Mouse (Mus musculus): ENCODE measurements at regions not wholly inside any gene's neighbourhood (a gene's known extent, or its start where the extent isn't known, plus 50 kb on each side); places are given as distances from the start of the nearest gene placed in this dataset.

DNA sequence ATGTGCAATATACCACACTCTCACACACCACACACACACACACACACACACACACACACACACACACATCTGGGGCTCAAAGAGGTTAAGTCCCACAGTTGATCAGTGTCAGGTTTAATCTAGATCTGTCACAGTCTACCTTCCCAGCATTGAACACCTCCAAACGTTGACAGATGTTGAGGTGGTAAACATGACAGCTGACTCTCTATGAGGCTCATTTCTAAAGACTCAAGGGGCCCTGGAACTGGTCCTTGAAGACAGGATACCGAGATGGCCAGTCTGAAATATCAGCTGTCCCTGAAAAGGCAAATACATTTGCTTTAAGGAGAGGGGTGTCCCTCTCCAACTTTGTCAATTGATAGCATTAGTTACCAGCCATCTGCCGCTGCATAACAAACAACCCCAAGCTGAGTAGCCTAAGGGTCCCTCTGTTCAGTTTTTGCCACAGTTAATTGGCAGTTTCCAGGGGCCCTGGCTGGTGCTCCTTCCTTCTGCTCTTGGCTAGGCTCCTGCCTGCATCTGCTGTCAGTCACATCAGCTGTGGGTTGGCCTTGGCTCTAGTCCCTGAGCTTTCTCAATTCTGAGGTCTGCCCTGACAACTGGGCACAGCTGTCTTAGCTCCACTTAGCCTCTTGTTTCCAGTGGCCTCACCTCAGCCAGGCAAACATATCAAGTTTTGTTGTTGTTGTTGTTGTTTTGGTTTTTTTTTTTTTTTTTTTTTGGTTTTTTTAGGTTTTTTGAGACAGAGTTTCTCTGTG is 73.5 kb upstream of the Ctnnb1 start:
- Histone ChIP-seq H3K27ac (ENCODE audit: low read depth, low read length) (no peak overlapping the region), H3K4me1 (ENCODE audit: control insufficient read depth, insufficient read depth, low read length) (peaks cover 12% of the 10 kb centered on the region), H3K9ac (ENCODE audit: low read depth, low read length) (no peak overlapping the region), H3K4me3 (ENCODE audit: low read length) (no peak overlapping the region), H3K4me2 (replicated peaks; ENCODE audit: low read depth, low read length) (no peak overlapping the region), H3K36me3 (ENCODE audit: control insufficient read depth, insufficient read depth, low read length) (no peaks in the 10 kb centered on the region), H3K9me3 (ENCODE audit: control insufficient read depth, low read length) (no peaks in the 10 kb centered on the region), H3K27me3 (ENCODE audit: control insufficient read depth, insufficient read depth, low read length) (no peaks in the 10 kb centered on the region)
- 71% methylated on average over 3 of the region's 3 CpGs for WGBS
- ATAC-seq (ENCODE audit: low FRiP score, low TSS enrichment) = no peak

DNA sequence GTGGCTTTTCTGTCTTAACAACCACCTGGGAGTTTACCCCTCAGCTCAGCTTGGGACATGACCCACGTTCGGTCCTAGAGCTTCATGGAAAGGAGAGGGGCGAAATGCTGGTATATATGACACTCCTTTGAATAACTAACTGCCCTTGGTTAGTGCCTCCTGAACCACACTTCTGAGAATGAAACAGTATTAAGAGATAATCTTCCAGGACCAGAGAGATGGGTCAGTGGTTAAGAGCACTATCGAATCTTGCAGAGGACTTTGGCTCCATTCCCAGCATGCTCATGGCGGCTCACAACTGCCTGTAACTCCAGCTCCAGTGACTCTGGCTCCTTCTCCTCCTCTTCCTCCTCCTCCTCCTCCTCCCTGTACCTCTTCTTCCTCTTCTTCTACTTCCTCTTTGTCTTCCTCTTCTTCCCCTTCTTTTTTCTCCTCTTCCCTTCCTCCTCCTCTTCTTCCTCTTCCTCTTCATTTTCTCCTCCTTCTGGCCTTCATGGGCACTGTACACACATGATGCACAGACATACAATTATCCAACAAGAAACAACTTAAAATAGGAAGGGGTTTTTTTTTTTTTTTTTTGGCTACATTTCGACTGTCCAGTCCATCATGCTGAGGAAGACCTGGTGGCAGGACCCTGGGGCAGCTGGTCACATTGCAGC is 71.0 kb upstream of the Ctnnb1 start:
- Histone ChIP-seq H3K9ac (ENCODE audit: low read depth, low read length) (no peak overlapping the region), H3K9me3 (ENCODE audit: control insufficient read depth, low read length) (no peaks in the 10 kb centered on the region), H3K36me3 (ENCODE audit: control insufficient read depth, insufficient read depth, low read length) (no peaks in the 10 kb centered on the region), H3K4me3 (ENCODE audit: low read length) (no peak overlapping the region), H3K27ac (ENCODE audit: low read depth, low read length) (no peak overlapping the region), H3K4me1 (ENCODE audit: control insufficient read depth, insufficient read depth, low read length) (peaks cover 4% of the 10 kb centered on the region), H3K4me2 (replicated peaks; ENCODE audit: low read depth, low read length) (no peak overlapping the region), H3K27me3 (ENCODE audit: control insufficient read depth, insufficient read depth, low read length) (no peaks in the 10 kb centered on the region)
- ATAC-seq (ENCODE audit: low FRiP score, low TSS enrichment) = no peak
- WGBS = 94% methylated on average over 6 of the region's 6 CpGs

DNA sequence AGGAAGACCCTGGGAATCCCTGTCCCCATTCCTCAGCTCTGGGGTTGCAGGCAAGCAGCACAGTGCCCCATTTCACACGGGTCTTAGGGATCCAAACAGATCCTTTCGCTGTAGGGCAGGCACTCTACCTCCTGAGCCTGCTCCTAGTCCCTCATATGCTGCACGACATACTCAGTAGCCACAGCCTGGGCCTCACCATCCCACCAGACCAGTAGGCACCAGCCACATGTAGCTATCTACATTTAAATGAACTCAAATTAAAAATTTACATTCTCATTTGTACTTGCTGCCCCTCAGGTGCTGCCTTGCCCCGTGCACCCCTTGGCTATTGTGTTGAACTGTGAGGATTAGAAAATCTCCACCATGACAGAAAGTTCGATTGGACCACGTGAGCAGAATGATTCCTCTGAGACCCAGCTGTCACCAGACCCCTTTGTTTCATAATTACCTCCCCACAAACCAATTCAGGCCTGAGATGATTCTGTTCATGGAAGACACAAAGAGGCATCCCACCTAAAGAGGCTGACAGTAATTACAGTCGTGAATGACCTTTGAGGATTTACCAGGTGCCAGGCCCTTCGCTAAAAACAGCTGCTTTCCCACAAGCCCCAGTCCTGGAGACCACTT is 67.9 kb upstream of the Ctnnb1 start:
- no peak overlapping the region for H3K27ac ChIP-seq (ENCODE audit: low read depth, low read length)
- no peak overlapping the region for H3K9ac ChIP-seq (ENCODE audit: low read depth, low read length)
- H3K9me3 ChIP-seq (ENCODE audit: control insufficient read depth, low read length) = no peaks in the 10 kb centered on the region
- no peaks in the 10 kb centered on the region for H3K36me3 ChIP-seq (ENCODE audit: control insufficient read depth, insufficient read depth, low read length)
- no peak for ATAC-seq (ENCODE audit: low FRiP score, low TSS enrichment)
- no peaks in the 10 kb centered on the region for H3K27me3 ChIP-seq (ENCODE audit: control insufficient read depth, insufficient read depth, low read length)
- no peaks in the 10 kb centered on the region for H3K4me1 ChIP-seq (ENCODE audit: control insufficient read depth, insufficient read depth, low read length)
- WGBS = 70% methylated on average over 8 of the region's 8 CpGs
- H3K4me2 ChIP-seq (replicated peaks; ENCODE audit: low read depth, low read length) = no peak overlapping the region
- no peak overlapping the region for H3K4me3 ChIP-seq (ENCODE audit: low read length)

DNA sequence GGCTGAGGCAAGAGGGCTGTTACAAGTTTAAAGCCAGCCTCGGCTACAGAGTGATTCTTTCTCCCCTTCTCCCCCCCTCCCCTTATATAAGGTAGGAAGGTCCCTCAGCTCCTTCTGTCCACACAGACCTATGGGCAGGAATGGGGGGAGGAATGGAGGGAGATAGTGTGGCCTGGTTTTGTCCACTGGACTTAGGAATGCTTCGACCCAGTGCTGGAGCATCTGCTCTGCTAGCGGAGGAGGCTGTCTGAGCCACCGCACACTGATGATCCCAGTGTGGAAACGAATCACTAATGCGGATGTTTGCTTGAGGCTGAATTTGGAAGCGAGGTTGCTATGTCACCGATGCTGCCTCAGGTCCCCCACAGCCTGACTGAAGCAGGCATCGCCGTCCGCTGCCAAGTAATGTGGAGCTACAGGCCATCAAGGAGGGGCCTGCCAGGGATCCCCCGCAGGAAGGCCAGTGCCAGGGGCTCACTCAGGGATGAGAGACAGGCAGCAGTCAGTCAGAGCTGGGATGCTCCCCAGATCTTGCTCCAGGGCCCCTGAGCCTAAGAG is 67.1 kb upstream of the Ctnnb1 start:
- 70% methylated on average over 12 of the region's 12 CpGs for WGBS
- no peak overlapping the region for H3K9ac ChIP-seq (ENCODE audit: low read depth, low read length)
- H3K36me3 ChIP-seq (ENCODE audit: control insufficient read depth, insufficient read depth, low read length) = no peaks in the 10 kb centered on the region
- H3K4me3 ChIP-seq (ENCODE audit: low read length) = no peak overlapping the region
- no peak overlapping the region for H3K27ac ChIP-seq (ENCODE audit: low read depth, low read length)
- no peaks in the 10 kb centered on the region for H3K27me3 ChIP-seq (ENCODE audit: control insufficient read depth, insufficient read depth, low read length)
- H3K4me2 ChIP-seq (replicated peaks; ENCODE audit: low read depth, low read length) = no peak overlapping the region
- no peaks in the 10 kb centered on the region for H3K9me3 ChIP-seq (ENCODE audit: control insufficient read depth, low read length)
- no peak for ATAC-seq (ENCODE audit: low FRiP score, low TSS enrichment)
- 0 out of 2 replicates have a peak, but pooled peaks cover 4% of the 10 kb centered on the region for H3K4me1 ChIP-seq (ENCODE audit: control insufficient read depth, insufficient read depth, low read length)

DNA sequence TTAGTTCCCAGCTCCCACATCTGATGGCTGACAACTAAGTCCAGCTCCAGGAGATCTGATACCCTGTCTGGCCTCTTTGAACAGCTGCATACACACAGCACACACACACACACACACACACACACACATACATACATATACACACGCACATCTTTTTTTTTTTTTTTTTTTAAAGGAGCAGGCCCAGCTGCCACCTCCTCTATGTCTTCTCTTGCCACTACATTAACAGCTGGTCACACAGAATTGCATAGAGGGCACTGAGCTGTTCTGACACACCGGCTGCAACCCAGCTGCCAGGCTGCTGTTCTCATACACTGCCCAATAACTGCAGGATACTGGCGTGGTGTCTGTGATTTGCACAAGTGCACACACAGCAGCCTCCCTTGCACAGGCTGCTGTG is 64.6 kb upstream of the Ctnnb1 start:
- Histone ChIP-seq H3K4me3 (ENCODE audit: low read length) (no peak overlapping the region), H3K4me1 (ENCODE audit: control insufficient read depth, insufficient read depth, low read length) (peaks cover 14% of the 10 kb centered on the region), H3K4me2 (replicated peaks; ENCODE audit: low read depth, low read length) (no peak overlapping the region), H3K36me3 (ENCODE audit: control insufficient read depth, insufficient read depth, low read length) (no peaks in the 10 kb centered on the region), H3K27me3 (ENCODE audit: control insufficient read depth, insufficient read depth, low read length) (no peaks in the 10 kb centered on the region), H3K9me3 (ENCODE audit: control insufficient read depth, low read length) (no peaks in the 10 kb centered on the region), H3K9ac (ENCODE audit: low read depth, low read length) (no peak overlapping the region), H3K27ac (ENCODE audit: low read depth, low read length) (no peak overlapping the region)
- ATAC-seq (ENCODE audit: low FRiP score, low TSS enrichment) = no peak
- 82% methylated on average over 3 of the region's 3 CpGs for WGBS

DNA sequence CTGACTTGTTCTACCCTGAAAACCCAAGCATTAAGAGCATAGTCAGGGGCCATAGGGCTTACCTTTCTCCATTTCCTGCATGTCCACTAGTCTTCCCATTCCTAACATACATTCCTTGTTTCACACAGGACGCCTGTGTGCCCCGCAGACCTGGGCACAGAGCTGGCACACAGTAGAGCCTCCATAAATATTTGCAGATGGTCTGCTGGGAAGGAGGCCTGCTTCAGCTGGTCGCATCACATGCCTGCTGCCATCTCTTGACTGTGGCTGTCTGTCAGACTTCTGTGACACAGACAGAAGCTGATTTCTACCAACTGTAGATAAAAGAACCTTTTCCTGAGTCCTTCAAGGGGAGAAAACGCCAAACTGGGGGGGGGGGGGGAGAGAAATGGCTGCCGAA is 62.8 kb upstream of the Ctnnb1 start:
- WGBS = 84% methylated on average over 3 of the region's 5 CpGs
- Histone ChIP-seq H3K4me3 (ENCODE audit: low read length) (no peak overlapping the region), H3K9ac (ENCODE audit: low read depth, low read length) (no peak overlapping the region), H3K4me1 (ENCODE audit: control insufficient read depth, insufficient read depth, low read length) (peaks cover 14% of the 10 kb centered on the region), H3K27ac (ENCODE audit: low read depth, low read length) (peak overlapping the region; percentile 12; the same call in 1 of the 2 replicates), H3K27me3 (ENCODE audit: control insufficient read depth, insufficient read depth, low read length) (no peaks in the 10 kb centered on the region), H3K36me3 (ENCODE audit: control insufficient read depth, insufficient read depth, low read length) (no peaks in the 10 kb centered on the region), H3K4me2 (replicated peaks; ENCODE audit: low read depth, low read length) (no peak overlapping the region), H3K9me3 (ENCODE audit: control insufficient read depth, low read length) (no peaks in the 10 kb centered on the region)
- ATAC-seq (ENCODE audit: low FRiP score, low TSS enrichment) = no peak

DNA sequence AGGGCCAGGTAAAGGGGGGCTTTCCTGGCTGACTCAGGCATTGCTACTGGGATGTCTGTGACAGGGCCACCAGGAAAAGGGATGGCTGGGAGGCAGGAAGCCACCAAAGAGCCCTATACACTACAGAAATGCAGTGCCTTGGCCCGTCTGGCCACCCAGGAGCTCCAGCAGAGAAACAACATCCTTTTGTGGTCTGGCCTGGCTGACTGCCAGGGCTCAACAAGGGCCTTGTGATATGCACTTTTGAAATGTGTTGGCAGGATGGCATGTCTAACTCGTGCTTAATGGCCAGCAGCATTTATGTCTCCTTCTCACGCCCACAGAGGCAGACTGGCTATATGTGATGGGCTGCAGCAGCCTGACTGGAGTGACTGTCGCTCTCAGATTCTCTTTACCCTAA is 62.3 kb upstream of the Ctnnb1 start:
- no peak overlapping the region for H3K27ac ChIP-seq (ENCODE audit: low read depth, low read length)
- H3K4me1 ChIP-seq (ENCODE audit: control insufficient read depth, insufficient read depth, low read length) = peaks cover 14% of the 10 kb centered on the region
- no peak overlapping the region for H3K9ac ChIP-seq (ENCODE audit: low read depth, low read length)
- no peak overlapping the region for H3K4me2 ChIP-seq (replicated peaks; ENCODE audit: low read depth, low read length)
- ATAC-seq (ENCODE audit: low FRiP score, low TSS enrichment) = no peak
- H3K36me3 ChIP-seq (ENCODE audit: control insufficient read depth, insufficient read depth, low read length) = no peaks in the 10 kb centered on the region
- H3K4me3 ChIP-seq (ENCODE audit: low read length) = no peak overlapping the region
- no peaks in the 10 kb centered on the region for H3K9me3 ChIP-seq (ENCODE audit: control insufficient read depth, low read length)
- WGBS = 43% methylated on average over 4 of the region's 4 CpGs
- H3K27me3 ChIP-seq (ENCODE audit: control insufficient read depth, insufficient read depth, low read length) = no peaks in the 10 kb centered on the region

DNA sequence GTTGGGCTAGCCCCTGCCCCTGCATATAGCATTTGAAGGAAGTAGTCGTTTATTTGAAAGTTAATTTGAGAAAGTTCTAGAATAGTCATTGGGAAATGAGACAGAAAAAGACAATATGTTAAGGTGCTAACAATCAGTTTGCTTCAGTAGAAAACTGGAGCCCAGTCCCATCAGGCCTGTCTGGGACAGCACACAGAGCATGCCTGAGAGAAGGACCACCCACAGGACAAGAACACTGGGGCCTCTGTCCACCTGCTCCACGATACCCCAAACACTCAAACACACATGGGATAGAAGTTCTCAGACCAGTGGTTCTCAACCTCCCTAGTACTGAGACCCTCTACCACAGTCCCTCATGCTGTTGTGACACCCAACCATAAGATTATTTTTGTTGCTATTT is 61.2 kb upstream of the Ctnnb1 start:
- peaks cover 14% of the 10 kb centered on the region for H3K4me1 ChIP-seq (ENCODE audit: control insufficient read depth, insufficient read depth, low read length)
- H3K4me2 ChIP-seq (replicated peaks; ENCODE audit: low read depth, low read length) = no peak overlapping the region
- 88% methylated on average over 2 of the region's 2 CpGs for whole genome bisulfite sequencing
- no peak overlapping the region for H3K4me3 ChIP-seq (ENCODE audit: low read length)
- ATAC-seq (ENCODE audit: low FRiP score, low TSS enrichment) = no peak
- H3K27me3 ChIP-seq (ENCODE audit: control insufficient read depth, insufficient read depth, low read length) = no peaks in the 10 kb centered on the region
- no peak overlapping the region for H3K9ac ChIP-seq (ENCODE audit: low read depth, low read length)
- no peak overlapping the region for H3K27ac ChIP-seq (ENCODE audit: low read depth, low read length)
- no peaks in the 10 kb centered on the region for H3K36me3 ChIP-seq (ENCODE audit: control insufficient read depth, insufficient read depth, low read length)
- H3K9me3 ChIP-seq (ENCODE audit: control insufficient read depth, low read length) = no peaks in the 10 kb centered on the region; the same call in 1 of the 2 replicates

DNA sequence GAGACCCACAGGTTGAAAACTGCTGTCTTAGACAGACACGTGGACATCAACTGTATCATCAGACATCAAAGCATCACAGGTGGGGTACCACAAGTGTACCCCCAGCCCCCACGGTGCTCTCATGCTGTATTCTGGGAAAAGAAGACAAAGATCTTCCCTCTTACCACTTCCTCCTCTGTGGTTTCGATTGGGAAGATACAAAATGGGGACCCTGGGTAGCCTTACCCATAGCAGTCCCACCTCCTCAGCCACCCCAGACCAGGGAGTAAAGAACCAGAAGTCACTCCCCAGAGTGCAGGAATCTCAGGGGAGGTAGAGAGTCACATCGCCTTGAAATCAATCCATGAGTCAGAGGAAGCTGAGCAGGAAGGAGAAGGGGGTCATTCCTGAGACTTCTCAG is 60.7 kb upstream of the Ctnnb1 start:
- H3K9me3 ChIP-seq (ENCODE audit: control insufficient read depth, low read length) = no peaks in the 10 kb centered on the region; the same call in 1 of the 2 replicates
- H3K4me3 ChIP-seq (ENCODE audit: low read length) = no peak overlapping the region
- no peak overlapping the region for H3K4me2 ChIP-seq (replicated peaks; ENCODE audit: low read depth, low read length)
- ATAC-seq (ENCODE audit: low FRiP score, low TSS enrichment) = no peak
- no peak overlapping the region for H3K27ac ChIP-seq (ENCODE audit: low read depth, low read length)
- no peak overlapping the region for H3K9ac ChIP-seq (ENCODE audit: low read depth, low read length)
- H3K27me3 ChIP-seq (ENCODE audit: control insufficient read depth, insufficient read depth, low read length) = no peaks in the 10 kb centered on the region
- 82% methylated on average over 4 of the region's 4 CpGs for WGBS
- no peaks in the 10 kb centered on the region for H3K36me3 ChIP-seq (ENCODE audit: control insufficient read depth, insufficient read depth, low read length)
- H3K4me1 ChIP-seq (ENCODE audit: control insufficient read depth, insufficient read depth, low read length) = peaks cover 14% of the 10 kb centered on the region

Measured in kidney, embryonic 14.5 days (tissue).